Mouse (Mus musculus) cerebellum, adult 11-12 months (tissue): ENCODE measurements at regions not wholly inside any gene's neighbourhood (a gene's known extent, or its start where the extent isn't known, plus 50 kb on each side); places are given as distances from the start of the nearest gene placed in this dataset.

ENCODE experiments used
- DNase-seq: peaks from one replicate; pipeline ENCODE4 v3.0.0; 2022

- peak; percentile 54 for DNase-seq
Measured at GRCm38 (mm10) chr3:38254896-38255295, 229.7 kb downstream of the Ankrd50 start.

GRCm38 (mm10) chr3:38251592-38251991 lies 233.1 kb downstream of the Ankrd50 start:
- no peak for DNase-seq

- no peak for DNase-seq
Measured at GRCm38 (mm10) chr3:38250552-38250951, 234.1 kb downstream of the Ankrd50 start.

- no peak for DNase-seq
Measured at GRCm38 (mm10) chr3:38248941-38249340, 235.7 kb downstream of the Ankrd50 start.

GRCm38 (mm10) chr3:38246439-38246838 lies 238.2 kb downstream of the Ankrd50 start:
- DNase-seq, result no peak

GRCm38 (mm10) chr3:38243209-38243608 lies 241.4 kb downstream of the Ankrd50 start:
- DNase-seq, result no peak

- no peak for DNase-seq
Measured at GRCm38 (mm10) chr3:38237616-38238015, 247.0 kb downstream of the Ankrd50 start.

GRCm38 (mm10) chr3:38235736-38236083 lies 248.9 kb downstream of the Ankrd50 start:
- DNase-seq, result no peak

- no peak for DNase-seq
Measured at GRCm38 (mm10) chr3:38235033-38235735, 249.5 kb downstream of the Ankrd50 start.

- DNase-seq, result no peak
Measured at GRCm38 (mm10) chr3:38234534-38234933, 250.1 kb downstream of the Ankrd50 start.

GRCm38 (mm10) chr3:38234006-38234405 lies 250.6 kb downstream of the Ankrd50 start:
- no peak for DNase-seq

GRCm38 (mm10) chr3:38233091-38233490 lies 251.6 kb downstream of the Ankrd50 start:
- DNase-seq, result no peak

- DNase-seq, result peak; percentile 10
Measured at GRCm38 (mm10) chr3:38232111-38233076, 252.2 kb downstream of the Ankrd50 start.

GRCm38 (mm10) chr3:38231506-38231905 lies 253.1 kb downstream of the Ankrd50 start:
- no peak for DNase-seq

GRCm38 (mm10) chr3:38230796-38231195 lies 253.8 kb downstream of the Ankrd50 start:
- DNase-seq, result no peak

GRCm38 (mm10) chr3:38229686-38230085 lies 255.0 kb downstream of the Ankrd50 start:
- DNase-seq, result no peak

GRCm38 (mm10) chr3:38229051-38229450 lies 255.6 kb downstream of the Ankrd50 start:
- DNase-seq, result no peak

GRCm38 (mm10) chr3:38227596-38227995 lies 257.0 kb downstream of the Ankrd50 start:
- peak; percentile 32 for DNase-seq

- DNase-seq, result no peak
Measured at GRCm38 (mm10) chr3:38227121-38227520, 257.5 kb downstream of the Ankrd50 start.

- DNase-seq, result no peak
Measured at GRCm38 (mm10) chr3:38226147-38226546, 258.5 kb downstream of the Ankrd50 start.

- DNase-seq, result no peak
Measured at GRCm38 (mm10) chr3:38221834-38222215, 262.8 kb downstream of the Ankrd50 start.

GRCm38 (mm10) chr3:38220934-38221833 lies 263.5 kb downstream of the Ankrd50 start:
- no peak for DNase-seq

- DNase-seq, result no peak
Measured at GRCm38 (mm10) chr3:38209081-38209480, 275.6 kb downstream of the Ankrd50 start.
